Comparison of ENCODE assay signal across 10 mouse cellular contexts in genomic region chr13:56189688-56190087, GRCm38 (mm10). TPM values are rescaled to one million over a fixed set of nuclear protein-coding genes. Genes with fewer than 3 reads are reported as not detected.
DNase-seq lines count a peak whose midpoint lies in the region; TF ChIP-seq lines count a peak whose summit lies in the region.
"Had no signal": no experiment of that assay in that cellular context is flagged by ENCODE, and none has a peak within 500 bp of the region (broad histone marks: within the 10 kb centered on the region; RNA-seq: fewer than 3 reads in every experiment).

No protein-coding gene starts in this region.

- TF ChIP-seq POLR2A in liver, adult 2 months (IDR thresholded peaks at IDR 0.05; ENCODE audit: extremely low read depth, insufficient read depth, low read length): no peak

- H3K4me1 ChIP-seq in liver, adult 2 months (ENCODE audit: control insufficient read depth, insufficient read depth, low read length): no peaks in the 10 kb centered on the region
- H3K4me1 ChIP-seq: embryonic facial prominence, embryonic 12.5 days had no signal

- H3K79me2 ChIP-seq in liver, adult 2 months (ENCODE audit: control insufficient read depth, insufficient read depth, low read length): no peaks in the 10 kb centered on the region

- H3K27me3 ChIP-seq in liver, adult 2 months (ENCODE audit: control insufficient read depth, insufficient read depth, low read length): no peaks in the 10 kb centered on the region
- no peaks in the 10 kb centered on the region for H3K27me3 ChIP-seq in splenic B cell, adult 2 months (ENCODE audit: control insufficient read depth, insufficient read depth, low read length, poor library complexity, severe bottlenecking)
- H3K27me3 ChIP-seq: embryonic facial prominence, embryonic 12.5 days had no signal

- WGBS in liver, adult 2 months: 74% methylated on average over 5 of the region's 5 CpGs

- H3K27ac ChIP-seq in liver, adult 2 months (replicated peaks; ENCODE audit: insufficient read depth, low read depth, low read length): no peak overlapping the region
- H3K27ac ChIP-seq: embryonic facial prominence, embryonic 12.5 days had no signal

- TF ChIP-seq CTCF in liver, adult 2 months (IDR thresholded peaks at IDR 0.05; ENCODE audit: low read depth, low read length): peak; percentile 43; the same call in 1 of the 2 replicates

- no peak overlapping the region for H3K9ac ChIP-seq in liver, adult 2 months (ENCODE audit: low read depth, low read length)
- H3K9ac ChIP-seq: embryonic facial prominence, embryonic 12.5 days had no signal

- H3K4me3 ChIP-seq in liver, adult 2 months (ENCODE audit: insufficient read depth, low read depth, low read length): no peak overlapping the region
- H3K4me3 ChIP-seq: embryonic facial prominence, embryonic 12.5 days; megakaryocyte, embryonic 14.5 days had no signal

- no peak for DNase-seq in liver, adult 2 months (ENCODE audit: extremely low read depth, low read depth, low spot score)
- DNase-seq in liver: no peak
- peak; percentile 39 for DNase-seq in CD4-positive helper T cell, adult 2 months (ENCODE audit: low read depth, low spot score)
- peak; percentile 50 for DNase-seq in ES-CJ7 (ENCODE audit: low read depth, low spot score)
- peak; percentile 52 for DNase-seq in splenic B cell, adult 2 months (ENCODE audit: low read depth, low spot score)
- DNase-seq in adrenal gland, adult 18-20 months (ENCODE audit: low spot score in 2 of 2): no peak
- no peak for DNase-seq in frontal cortex, adult 2 months (ENCODE audit: extremely low spot score in 1 of 2, low spot score in 1 of 2)
- DNase-seq: cerebellum, adult 8-10 months had no signal

- no peaks in the 10 kb centered on the region for H3K36me3 ChIP-seq in liver, adult 2 months (ENCODE audit: control insufficient read depth, insufficient read depth, low read length)
- no peaks in the 10 kb centered on the region for H3K36me3 ChIP-seq in splenic B cell, adult 2 months (ENCODE audit: control insufficient read depth, insufficient read depth, low read length, poor library complexity, severe bottlenecking)
- H3K36me3 ChIP-seq: embryonic facial prominence, embryonic 12.5 days had no signal

RNA-seq across cellular contexts. Expression of gene Tifab, which starts 11.0 kb away (rescaled TPM):
- 1.1 and 1.2 TPM in 2 replicates for total RNA-seq in liver, adult 2 months (2014; rRNA removed)
- 1.0 and 1.9 TPM in 2 replicates for polyA plus RNA-seq in liver, adult 2 months (2012; rRNA removed)
- 1 to 10 TPM; 2.2 to 3.0 TPM for total RNA-seq in adrenal gland, adult 18-20 months (2021)
- polyA plus RNA-seq in frontal cortex, adult 2 months (2012; rRNA removed): 2.1 and 2.2 TPM in 2 replicates

RNA-seq across cellular contexts. Expression of gene H2afy, which starts 53.5 kb away (rescaled TPM):
- total RNA-seq in liver, adult 2 months (2014; rRNA removed): 52.7 and 56.2 TPM in 2 replicates
- polyA plus RNA-seq in liver, adult 2 months (2012; rRNA removed): 65.9 and 73.6 TPM in 2 replicates
- 100 to 1,000 TPM; 121 to 122 TPM for total RNA-seq in adrenal gland, adult 18-20 months (2021)
- polyA plus RNA-seq in frontal cortex, adult 2 months (2012; rRNA removed): 126 and 145 TPM in 2 replicates

Comparison
In these comparisons a context has a peak if more than half of its experiments do, and no peak if none do; other contexts are left out.
1. DNase-seq: peak in CD4-positive helper T cell, adult 2 months (single experiment), ES-CJ7 (single experiment) and splenic B cell, adult 2 months (single experiment); none in liver, adult 2 months (single experiment), liver (single experiment), adrenal gland, adult 18-20 months (0 of 2) and frontal cortex, adult 2 months (0 of 2).